Mouse (Mus musculus) small intestine, adult 2 months (tissue): ENCODE data around the gene Timm23. TPM values are rescaled to one million over a fixed set of nuclear protein-coding genes. Genes with fewer than 3 reads are reported as not detected.
"Not testable (repeated sequence)": the region's sequence is repeated elsewhere in the genome, so short reads cannot be mapped to it uniquely, and the experiment has no call there.

Source experiments
- H3K27ac ChIP-seq: fragments of 200-500 bp; 2 replicates; pipeline ENCODE4 v1.5.1; 2012; ENCODE audit warnings: low read depth, low read length, control low read depth, inconsistent platforms; ENCODE audit not compliant: insufficient read depth
- H3K27me3 ChIP-seq: fragments of 200-500 bp; 2 replicates; pipeline ENCODE4 v1.6.1; 2012; ENCODE audit warnings: mild to moderate bottlenecking, moderate library complexity, low read length, inconsistent platforms; ENCODE audit not compliant: control insufficient read depth, insufficient read depth
- H3K36me3 ChIP-seq: fragments of 200-500 bp; 2 replicates; pipeline ENCODE4 v1.6.1; 2012; ENCODE audit warnings: mild to moderate bottlenecking, low read length, control low read depth, inconsistent platforms; ENCODE audit not compliant: control insufficient read depth, insufficient read depth
- H3K4me1 ChIP-seq: fragments of 200-500 bp; 2 replicates; pipeline ENCODE4 v1.6.1; 2012; ENCODE audit warnings: low read length, inconsistent platforms, mixed read lengths; ENCODE audit not compliant: control insufficient read depth, insufficient read depth, insufficient read length
- H3K4me3 ChIP-seq: fragments of 200-500 bp; 2 replicates; pipeline ENCODE4 v1.5.1; 2012; ENCODE audit warnings: low read depth, mild to moderate bottlenecking, control low read depth, inconsistent platforms, low read length, moderate library complexity
- CTCF ChIP-seq: fragments of 200-500 bp; IDR thresholded peaks from 2 replicates; pipeline ENCODE4 v1.5.1; 2012; ENCODE audit warnings: low read depth, mild to moderate bottlenecking, control low read depth, inconsistent platforms, low read length, moderate library complexity, mixed read lengths; ENCODE audit not compliant: insufficient replicate concordance, insufficient read length; ENCODE audit errors: extremely low read depth
- POLR2A ChIP-seq: fragments of 200-500 bp; IDR thresholded peaks from 2 replicates; pipeline ENCODE4 v1.6.1; 2012; ENCODE audit warnings: low read depth, mild to moderate bottlenecking, control low read depth, inconsistent platforms, low read length, moderate library complexity
- WGBS: fragments of 180-500 bp; shearing (Covaris S2); methylation state at CpG from one replicate; pipeline ENCODE4 v1.1.7; 2018; 5-methylcytosine and 5-hydroxymethylcytosine counted together
- polyA plus RNA-seq: library from polyadenylated mRNA; depleted of rRNA; stranded (reverse); fragments of >200 nt; gene quantifications from 2 replicates; pipeline ENCODE4 v1.2.3, GENCODE M21; 2012

Timm23 gene
- polyA plus RNA-seq, 1 experiment, result 158 TPM

GRCm38 (mm10) chr14:32192437-32192836 lies 9.3 kb downstream of the Timm23 start:
- WGBS, result 21% methylated on average over 3 of the region's 3 CpGs
- no peak overlapping the region for H3K4me3 ChIP-seq
- TF ChIP-seq POLR2A (no peak), CTCF (peak; percentile 77; the same call in 1 of the 2 replicates)
- H3K4me1 ChIP-seq, result no peaks in the 10 kb centered on the region
- no peak overlapping the region for H3K27ac ChIP-seq
- H3K27me3 ChIP-seq, result no peaks in the 10 kb centered on the region
- H3K36me3 ChIP-seq, result peaks cover 46% of the 10 kb centered on the region

- no peak for TF ChIP-seq POLR2A
- TF ChIP-seq CTCF, result no peak
- no peak overlapping the region for H3K4me3 ChIP-seq
- no peak overlapping the region for H3K27ac ChIP-seq
- WGBS, result 77% methylated on average over 5 of the region's 5 CpGs
- H3K27me3 ChIP-seq, result no peaks in the 10 kb centered on the region
- no peaks in the 10 kb centered on the region for H3K4me1 ChIP-seq
- H3K36me3 ChIP-seq, result peaks cover 46% of the 10 kb centered on the region
These were observed 9.8 kb downstream of the Timm23 start for GRCm38 (mm10) chr14:32191926-32192325.

DNA sequence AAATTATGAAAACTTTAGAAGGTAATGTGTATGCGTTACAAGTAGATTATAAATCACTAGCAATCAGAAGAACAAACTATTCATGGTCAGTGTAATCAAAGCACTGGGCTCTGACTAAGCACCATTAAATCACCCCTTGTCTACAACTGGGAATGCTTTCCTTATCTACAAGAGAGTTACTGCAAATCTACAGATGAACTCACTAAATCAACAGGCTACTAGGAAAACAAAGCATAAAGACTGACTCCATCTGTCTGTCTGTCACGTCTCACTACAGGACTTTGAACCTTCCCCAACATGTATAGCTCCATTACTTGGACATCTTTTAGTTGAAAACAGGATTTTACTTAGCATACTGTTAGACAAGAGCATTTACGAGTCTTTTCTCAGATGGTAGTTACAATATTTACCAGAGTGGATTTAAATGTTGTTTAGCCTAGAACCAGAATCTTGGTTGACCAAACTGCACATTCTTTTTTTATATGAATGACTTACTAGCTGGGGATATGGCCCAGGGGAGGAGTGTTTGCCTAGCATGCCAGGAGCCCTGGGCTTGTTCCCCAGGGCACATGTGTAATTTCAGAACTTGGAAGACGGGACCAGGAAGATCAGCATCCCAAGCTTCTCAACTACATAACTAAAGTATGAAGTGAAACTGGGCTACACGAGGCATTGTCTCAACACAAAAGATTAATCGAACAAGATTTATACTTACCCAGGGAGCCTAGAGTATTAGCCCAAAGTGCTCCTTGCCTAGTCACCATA lies 10.9 kb downstream of the Timm23 start:
- WGBS, result 53% methylated on average over 6 of the region's 6 CpGs
- H3K36me3 ChIP-seq, result peaks cover 45% of the 10 kb centered on the region

GRCm38 (mm10) chr14:32183846-32184245 lies 17.9 kb downstream of the Timm23 start:
- 94% methylated on average over 4 of the region's 4 CpGs for WGBS
- H3K27me3 ChIP-seq, result no peaks in the 10 kb centered on the region
- H3K4me1 ChIP-seq, result no peaks in the 10 kb centered on the region
- no peak for TF ChIP-seq POLR2A
- no peak for TF ChIP-seq CTCF
- H3K36me3 ChIP-seq, result peaks cover 56% of the 10 kb centered on the region
- no peak overlapping the region for H3K4me3 ChIP-seq
- no peak overlapping the region for H3K27ac ChIP-seq

More for the DNA sequence above, 10.9 kb downstream of the Timm23 start:
- no peak for TF ChIP-seq POLR2A
- TF ChIP-seq CTCF, result no peak
- no peak overlapping the region for H3K27ac ChIP-seq
- H3K27me3 ChIP-seq, result no peaks in the 10 kb centered on the region
- no peak overlapping the region for H3K4me3 ChIP-seq
- H3K4me1 ChIP-seq, result no peaks in the 10 kb centered on the region

- TF ChIP-seq POLR2A, result no peak
- TF ChIP-seq CTCF, result no peak
- Histone ChIP-seq H3K36me3 (peaks cover 43% of the 10 kb centered on the region), H3K27me3 (no peaks in the 10 kb centered on the region), H3K27ac (no peak overlapping the region), H3K4me1 (no peaks in the 10 kb centered on the region), H3K4me3 (no peak overlapping the region)
- 72% methylated on average over 6 of the region's 6 CpGs for WGBS
These were observed 20.8 kb downstream of the Timm23 start for GRCm38 (mm10) chr14:32180861-32181260.

- no peak for TF ChIP-seq CTCF
- TF ChIP-seq POLR2A, result no peak
- H3K27me3 ChIP-seq, result no peaks in the 10 kb centered on the region
- no peak overlapping the region for H3K4me3 ChIP-seq
- H3K27ac ChIP-seq, result no peak overlapping the region
- H3K4me1 ChIP-seq, result no peaks in the 10 kb centered on the region
- WGBS, result 71% methylated on average over 10 of the region's 10 CpGs
- H3K36me3 ChIP-seq, result peaks cover 44% of the 10 kb centered on the region
These were observed 22.1 kb downstream of the Timm23 start for GRCm38 (mm10) chr14:32179393-32180195.

DNA sequence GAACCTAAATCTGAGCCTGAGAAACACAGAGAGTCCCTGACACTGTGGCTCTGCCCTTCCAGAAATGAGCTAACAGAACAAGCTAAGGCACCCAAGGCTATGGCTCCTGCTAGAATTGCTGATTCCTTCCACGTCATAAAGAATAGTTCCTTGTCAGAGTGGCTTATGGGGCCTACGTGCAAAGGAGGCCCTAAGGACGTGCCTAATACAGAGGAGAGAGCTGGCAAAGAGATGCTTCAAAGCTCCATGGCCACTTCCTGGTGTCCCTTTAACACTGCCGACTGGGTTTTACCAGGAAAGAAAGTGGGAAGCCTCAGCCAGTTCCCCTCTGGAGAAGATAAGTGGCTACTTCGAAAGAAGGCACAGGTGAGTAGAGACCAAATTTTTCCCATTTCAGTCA lies 25.1 kb downstream of the Timm23 start:
- 48% methylated on average over 5 of the region's 5 CpGs for WGBS
- H3K36me3 ChIP-seq, result peaks cover 41% of the 10 kb centered on the region
- H3K27ac ChIP-seq, H3K4me3 ChIP-seq, H3K27me3 ChIP-seq, H3K4me1 ChIP-seq: not testable (repeated sequence)
